Mouse (Mus musculus): Measurements from ENCODE around the gene Neu1. TPM values are rescaled to one million over a fixed set of nuclear protein-coding genes. Genes with fewer than 3 reads are reported as not detected.

Gene Neu1
- total and polyA plus RNA-seq, 3 experiments, result 31.2 to 32.0 (median 31.9) TPM

DNA sequence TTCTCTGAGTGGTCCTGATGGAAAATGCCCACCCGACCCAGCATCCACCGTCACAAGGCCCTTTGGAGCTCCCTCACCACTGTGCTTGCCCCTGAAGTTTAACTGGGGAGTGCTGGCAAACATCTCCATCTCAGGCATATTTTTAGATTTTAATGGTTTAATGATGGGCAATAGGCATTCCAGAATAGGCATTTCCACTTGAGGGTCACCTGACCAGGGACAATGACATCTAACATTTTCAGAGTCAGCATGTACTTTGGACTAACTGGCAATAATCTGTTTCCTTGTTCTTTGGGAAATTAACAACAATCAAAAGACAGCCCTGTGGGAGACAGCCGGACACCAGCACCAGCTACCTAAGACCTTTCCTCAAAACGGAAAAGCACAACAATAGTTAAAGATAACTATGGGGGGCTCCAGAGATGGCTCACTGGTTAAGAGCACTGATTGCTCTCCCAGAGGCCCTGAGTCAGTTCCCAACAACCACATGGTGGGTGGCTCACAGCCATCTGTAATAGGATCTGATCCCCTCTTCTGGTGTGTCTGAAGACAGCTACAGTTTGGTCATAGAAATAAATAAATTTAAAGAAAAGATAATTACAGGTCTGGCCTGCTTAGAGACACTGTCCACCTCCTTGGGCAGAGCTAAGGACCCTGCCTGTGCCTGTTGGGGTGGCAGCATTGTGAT is 12.2 kb downstream of the Neu1 start:
- Histone ChIP-seq H3K9ac (ENCODE audit: insufficient read depth, low read depth) (no peak overlapping the region), H3K27ac (ENCODE audit: insufficient read depth, low read depth) (no peak overlapping the region), H3K79me2 (replicated peaks; ENCODE audit: control insufficient read depth, extremely low read depth, insufficient read depth, poor library complexity, severe bottlenecking) (no peaks in the 10 kb centered on the region), H3K4me1 (ENCODE audit: control insufficient read depth in 1 of 2, insufficient read depth in 2 of 2) (no peaks in the 10 kb centered on the region), H3K27me3 (replicated peaks) (no peaks in the 10 kb centered on the region), H3K36me3 (replicated peaks in 1 of 2; ENCODE audit: control insufficient read depth in 1 of 2, insufficient read depth in 1 of 2, low read length in 1 of 2) (peaks cover 0 to 9% of the 10 kb centered on the region in 2 experiments), H3K4me3 (replicated peaks in 1 of 3; ENCODE audit: low read depth in 2 of 3, low read length in 2 of 3, poor library complexity in 1 of 3) (no peak overlapping the region), H3K9me3 (replicated peaks; ENCODE audit: low read length) (no peaks in the 10 kb centered on the region), H3K4me2 (ENCODE audit: insufficient read depth, low read depth, poor library complexity, severe bottlenecking) (no peak overlapping the region)
- DNase-seq (ENCODE audit: extremely low read depth), result no peak
- in situ Hi-C loops (cut with MboI; ENCODE audit: low pct_ligation_motif_present, low pct_unique_long_range_greater_than_20kb, low sequenced_read_pairs), result no loop called here
- TF ChIP-seq ZMIZ1 (IDR thresholded peaks at IDR 0.05; ENCODE audit: low read depth, low read length) (no peak), RAD21 (IDR thresholded peaks at IDR 0.05; ENCODE audit: low read depth, low read length) (no peak), JUND (conservative IDR thresholded peaks at IDR 0.05; ENCODE audit: low read depth, low read length) (no peak), SIN3A (IDR thresholded peaks at IDR 0.05; ENCODE audit: low read length) (no peak), SMC3 (IDR thresholded peaks at IDR 0.05; ENCODE audit: low read depth, low read length) (no peak), UBTF (IDR thresholded peaks at IDR 0.05; ENCODE audit: low read depth, low read length) (no peak), USF1 (IDR thresholded peaks at IDR 0.05; ENCODE audit: low read depth, low read length) (no peak), E2F4 (IDR thresholded peaks at IDR 0.05; ENCODE audit: insufficient replicate concordance, low read depth, low read length) (no peak), EP300 (IDR thresholded peaks at IDR 0.05; ENCODE audit: low read length) (no peak), USF2 (conservative IDR thresholded peaks at IDR 0.05; ENCODE audit: low read depth, low read length) (no peak), IRF4 (IDR thresholded peaks at IDR 0.05; ENCODE audit: low read depth, low read length) (no peak), MEF2A (IDR thresholded peaks at IDR 0.05; ENCODE audit: borderline replicate concordance, low read depth, low read length) (no peak), CHD1 (IDR thresholded peaks at IDR 0.05; ENCODE audit: low read depth, low read length) (no peak), POLR2A (IDR thresholded peaks at IDR 0.05; ENCODE audit: low read depth, low read length) (no peak), TCF12 (IDR thresholded peaks at IDR 0.05; ENCODE audit: low read depth, low read length) (no peak), JUN (IDR thresholded peaks at IDR 0.05; ENCODE audit: insufficient read depth, low read depth, low read length) (no peak), TBP (conservative IDR thresholded peaks at IDR 0.05; ENCODE audit: low read depth, low read length) (no peak), ZNF384 (IDR thresholded peaks at IDR 0.05; ENCODE audit: low read depth, low read length) (no peak)
- dilution Hi-C loops (cut with MboI; ENCODE audit: extremely low pct_ligation_motif_present, extremely low pct_unique_long_range_greater_than_20kb, low sequenced_read_pairs), result no loop called here

DNA sequence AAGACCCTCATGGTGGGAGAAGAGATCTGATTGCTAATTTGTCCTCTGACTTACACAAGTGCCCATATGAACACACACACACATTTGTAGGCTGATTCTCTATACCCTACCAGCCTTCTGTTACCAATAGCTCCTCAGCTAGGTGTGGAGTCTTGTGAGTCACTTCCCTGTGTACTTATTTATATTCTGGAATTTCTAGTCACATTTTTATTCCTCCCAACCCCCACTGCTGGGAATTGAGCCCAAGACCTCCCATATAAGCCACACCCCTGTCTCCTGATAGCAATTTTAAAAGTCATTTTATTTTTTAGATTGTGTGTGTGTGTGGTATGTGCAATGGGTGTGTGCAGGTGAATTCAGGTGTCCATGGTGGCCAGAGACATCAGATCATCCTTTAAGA is 13.3 kb downstream of the Neu1 start:
- H3K79me2 ChIP-seq (replicated peaks; ENCODE audit: control insufficient read depth, extremely low read depth, insufficient read depth, poor library complexity, severe bottlenecking), result no peaks in the 10 kb centered on the region
- peaks cover under 1 to 11% of the 10 kb centered on the region in 2 experiments for H3K36me3 ChIP-seq (replicated peaks in 1 of 2; ENCODE audit: control insufficient read depth in 1 of 2, insufficient read depth in 1 of 2, low read length in 1 of 2)
- no peaks in the 10 kb centered on the region for H3K27me3 ChIP-seq (replicated peaks)
- TF ChIP-seq ZC3H11A (IDR thresholded peaks at IDR 0.05; ENCODE audit: low read depth, low read length) (no peak), MYC (IDR thresholded peaks at IDR 0.05; ENCODE audit: low read depth, low read length) (no peak), ELF1 (IDR thresholded peaks at IDR 0.05; ENCODE audit: low read depth, low read length) (no peak), ZKSCAN1 (IDR thresholded peaks at IDR 0.05; ENCODE audit: borderline replicate concordance, low read depth, low read length) (no peak), E2F4 (IDR thresholded peaks at IDR 0.05; ENCODE audit: insufficient replicate concordance, low read depth, low read length) (no peak), ETS1 (conservative IDR thresholded peaks at IDR 0.05; ENCODE audit: low read depth, low read length) (no peak), RCOR1 (conservative IDR thresholded peaks at IDR 0.05; ENCODE audit: low read depth, low read length) (no peak), MEF2A (IDR thresholded peaks at IDR 0.05; ENCODE audit: borderline replicate concordance, low read depth, low read length) (no peak), POLR2A (IDR thresholded peaks at IDR 0.05; ENCODE audit: low read depth, low read length) (no peak), SMC3 (IDR thresholded peaks at IDR 0.05; ENCODE audit: low read depth, low read length) (no peak)
- no peak overlapping the region for H3K4me3 ChIP-seq (replicated peaks in 1 of 3; ENCODE audit: low read depth in 2 of 3, low read length in 2 of 3, poor library complexity in 1 of 3)
- H3K9ac ChIP-seq (ENCODE audit: insufficient read depth, low read depth), result no peak overlapping the region
- dilution Hi-C loops (cut with MboI; ENCODE audit: extremely low pct_ligation_motif_present, extremely low pct_unique_long_range_greater_than_20kb, low sequenced_read_pairs), result no loop called here
- no peak for DNase-seq (ENCODE audit: extremely low read depth)
- peaks cover 0 to 1% of the 10 kb centered on the region in 2 experiments; a peak in 2 of 4 replicates for H3K4me1 ChIP-seq (ENCODE audit: control insufficient read depth in 1 of 2, insufficient read depth in 2 of 2)
- in situ Hi-C loops (cut with MboI; ENCODE audit: low pct_ligation_motif_present, low pct_unique_long_range_greater_than_20kb, low sequenced_read_pairs), result no loop called here
- H3K9me3 ChIP-seq (replicated peaks; ENCODE audit: low read length), result no peaks in the 10 kb centered on the region
- no peak overlapping the region for H3K4me2 ChIP-seq (ENCODE audit: insufficient read depth, low read depth, poor library complexity, severe bottlenecking)
- H3K27ac ChIP-seq (ENCODE audit: insufficient read depth, low read depth), result no peak overlapping the region

Measured in CH12.LX (cell line).